Mouse (Mus musculus) E14TG2a.4 (cell line): Measurements from ENCODE around the gene Lyrm1.

Experiments
- CTCF ChIP-seq: conservative IDR thresholded peaks from 2 replicates; pipeline ENCODE4 v1.5.1; 2014; ENCODE audit warnings: low read length
- NANOG ChIP-seq: IDR thresholded peaks from 2 replicates; pipeline ENCODE4 v1.6.1; 2014; ENCODE audit warnings: borderline replicate concordance, low read length, mixed read lengths

GRCm38 (mm10) chr7:119860116-119860515 is 35.5 kb upstream of the Lyrm1 start:
- TF ChIP-seq CTCF (no peak), NANOG (no peak)
